Mouse (Mus musculus): ENCODE data around the gene Cadps. TPM values are rescaled to one million over a fixed set of nuclear protein-coding genes. Genes with fewer than 3 reads are reported as not detected.

Gene Cadps
- total and polyA plus RNA-seq, 3 experiments, result 0.04 to 0.07 TPM; not detected in 1

DNA sequence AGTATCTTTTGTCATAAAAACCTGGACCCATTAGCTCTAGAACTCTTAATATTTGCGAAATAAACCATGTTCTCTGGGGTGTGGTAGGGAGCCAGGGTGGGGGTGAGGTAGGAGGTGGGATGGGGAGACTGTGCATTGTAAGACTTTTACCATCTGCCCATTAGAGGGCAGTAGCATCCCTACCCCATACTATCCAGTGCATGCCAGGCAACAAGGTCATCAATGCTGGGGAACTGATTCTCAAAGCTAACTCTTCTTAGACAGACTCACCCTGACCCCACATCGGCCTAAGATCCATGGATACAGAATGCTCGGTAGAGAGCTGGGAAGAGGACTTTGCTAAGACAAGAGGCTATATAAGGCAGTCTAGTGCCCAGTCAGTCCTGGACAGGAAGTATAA lies 425.3 kb downstream of the Cadps start:
- in situ Hi-C loops (cut with MboI; ENCODE audit: low pct_ligation_motif_present, low pct_unique_long_range_greater_than_20kb, low sequenced_read_pairs), result no loop called here
- DNase-seq (ENCODE audit: extremely low read depth), result peak; percentile 41
- Histone ChIP-seq H3K9ac (ENCODE audit: insufficient read depth, low read depth) (no peak overlapping the region), H3K4me3 (replicated peaks in 1 of 3; ENCODE audit: low read depth in 2 of 3, low read length in 2 of 3, poor library complexity in 1 of 3) (no peak overlapping the region), H3K79me2 (replicated peaks; ENCODE audit: control insufficient read depth, extremely low read depth, insufficient read depth, poor library complexity, severe bottlenecking) (no peaks in the 10 kb centered on the region), H3K4me2 (ENCODE audit: insufficient read depth, low read depth, poor library complexity, severe bottlenecking) (no peak overlapping the region), H3K27ac (ENCODE audit: insufficient read depth, low read depth) (no peak overlapping the region), H3K4me1 (ENCODE audit: control insufficient read depth in 1 of 2, insufficient read depth in 2 of 2) (peaks cover 0 to 15% of the 10 kb centered on the region in 2 experiments; a peak in 2 of 4 replicates), H3K27me3 (replicated peaks) (no peaks in the 10 kb centered on the region), H3K9me3 (replicated peaks; ENCODE audit: low read length) (no peaks in the 10 kb centered on the region), H3K36me3 (replicated peaks in 1 of 2; ENCODE audit: control insufficient read depth in 1 of 2, insufficient read depth in 1 of 2, low read length in 1 of 2) (no peaks in the 10 kb centered on the region)
- TF ChIP-seq POLR2AphosphoS2 (IDR thresholded peaks at IDR 0.05; ENCODE audit: low read depth, low read length) (no peak), CTCF (conservative IDR thresholded peaks at IDR 0.05 in 1 of 2, IDR thresholded peaks at IDR 0.05 in 1 of 2; ENCODE audit: low read depth in 2 of 2, low read length in 2 of 2) (peak in 1 of 2 experiments; percentile 64; a peak in 2 of 4 replicates), MAX (IDR thresholded peaks at IDR 0.05; ENCODE audit: low read length) (no peak), POLR2A (IDR thresholded peaks at IDR 0.05; ENCODE audit: low read depth, low read length) (no peak), ETS1 (conservative IDR thresholded peaks at IDR 0.05; ENCODE audit: low read depth, low read length) (no peak), USF1 (IDR thresholded peaks at IDR 0.05; ENCODE audit: low read depth, low read length) (no peak), RAD21 (IDR thresholded peaks at IDR 0.05; ENCODE audit: low read depth, low read length) (peak; percentile 46), SMC3 (IDR thresholded peaks at IDR 0.05; ENCODE audit: low read depth, low read length) (peak; percentile 52), MXI1 (IDR thresholded peaks at IDR 0.05; ENCODE audit: low read depth, low read length) (no peak), MYC (IDR thresholded peaks at IDR 0.05; ENCODE audit: low read depth, low read length) (no peak), NRF1 (IDR thresholded peaks at IDR 0.05; ENCODE audit: low read depth, low read length) (no peak), ELF1 (IDR thresholded peaks at IDR 0.05; ENCODE audit: low read depth, low read length) (no peak), IRF4 (IDR thresholded peaks at IDR 0.05; ENCODE audit: low read depth, low read length) (no peak), USF2 (conservative IDR thresholded peaks at IDR 0.05; ENCODE audit: low read depth, low read length) (no peak), BHLHE40 (IDR thresholded peaks at IDR 0.05; ENCODE audit: low read depth, low read length) (no peak), CHD2 (IDR thresholded peaks at IDR 0.05; ENCODE audit: low read length) (no peak), GABPA (IDR thresholded peaks at IDR 0.05; ENCODE audit: insufficient replicate concordance, low read depth, low read length) (no peak), ZKSCAN1 (IDR thresholded peaks at IDR 0.05; ENCODE audit: borderline replicate concordance, low read depth, low read length) (no peak), JUND (conservative IDR thresholded peaks at IDR 0.05; ENCODE audit: low read depth, low read length) (no peak), ZMIZ1 (IDR thresholded peaks at IDR 0.05; ENCODE audit: low read depth, low read length) (no peak), MAFK (IDR thresholded peaks at IDR 0.05; ENCODE audit: insufficient replicate concordance, low read length) (no peak), KAT2A (IDR thresholded peaks at IDR 0.05; ENCODE audit: insufficient replicate concordance, low read length) (no peak), TBP (conservative IDR thresholded peaks at IDR 0.05; ENCODE audit: low read depth, low read length) (no peak), MAZ (IDR thresholded peaks at IDR 0.05; ENCODE audit: low read depth, low read length) (no peak), UBTF (IDR thresholded peaks at IDR 0.05; ENCODE audit: low read depth, low read length) (no peak), RCOR1 (conservative IDR thresholded peaks at IDR 0.05; ENCODE audit: low read depth, low read length) (no peak), CHD1 (IDR thresholded peaks at IDR 0.05; ENCODE audit: low read depth, low read length) (no peak)
- dilution Hi-C loops (cut with MboI; ENCODE audit: extremely low pct_ligation_motif_present, extremely low pct_unique_long_range_greater_than_20kb, low sequenced_read_pairs), result no loop called here
